Comparison of ENCODE assay signal across 13 mouse cellular contexts in genomic region chr1:46864175-46864885, GRCm38 (mm10). TPM values are rescaled to one million over a fixed set of nuclear protein-coding genes. Genes with fewer than 3 reads are reported as not detected.
DNase-seq lines count a peak whose midpoint lies in the region; ATAC-seq and TF ChIP-seq lines count a peak whose summit lies in the region.
"Had no signal": no experiment of that assay in that cellular context is flagged by ENCODE, and none has a peak within 500 bp of the region (broad histone marks: within the 10 kb centered on the region; RNA-seq: fewer than 3 reads in every experiment).

No protein-coding gene starts in this region.

- TF ChIP-seq POLR2A in thymus, adult 2 months (IDR thresholded peaks at IDR 0.05; ENCODE audit: control insufficient read depth, extremely low read depth, insufficient read depth, low read length, poor library complexity): no peak

- ATAC-seq in heart, embryonic 12.5 days (ENCODE audit: insufficient number of reproducible peaks, low FRiP score): no peak
- ATAC-seq in activated CD4-positive, CD25-positive, alpha-beta regulatory T cell, adult 4 months: peak; percentile 89
- 0 out of 2 replicates have a peak, but pooled peaks have one; percentile 30 for ATAC-seq in neutrophil, adult 5-6 weeks (ENCODE audit: extremely low read depth, insufficient number of reproducible peaks, low FRiP score, poor library complexity, severe bottlenecking)
- ATAC-seq in midbrain, embryonic 11.5 days (ENCODE audit: low FRiP score): no peak
- ATAC-seq: liver, embryonic 12.5 days had no signal

- WGBS in heart, embryonic 12.5 days: 73% methylated on average over 7 of the region's 7 CpGs
- 75% methylated on average over 7 of the region's 7 CpGs for WGBS in thymus, adult 2 months
- 90% methylated on average over 7 of the region's 7 CpGs for WGBS in midbrain, embryonic 11.5 days

- no peak overlapping the region for H3K9ac ChIP-seq in heart, embryonic 12.5 days
- no peak overlapping the region for H3K9ac ChIP-seq in midbrain, embryonic 11.5 days (ENCODE audit: low read length)
- H3K9ac ChIP-seq: liver, embryonic 12.5 days; neural tube, embryonic 15.5 days had no signal

- H3K4me3 ChIP-seq in heart, embryonic 12.5 days: no peak overlapping the region
- H3K4me3 ChIP-seq in thymus, adult 2 months (ENCODE audit: control insufficient read depth, insufficient read depth, low read length): no peak overlapping the region
- no peak overlapping the region for H3K4me3 ChIP-seq in midbrain, embryonic 11.5 days (ENCODE audit: low read depth, low read length)
- H3K4me3 ChIP-seq: liver, embryonic 12.5 days; midbrain, embryonic 10.5 days; neural tube, embryonic 15.5 days had no signal

- H3K9me3 ChIP-seq in heart, embryonic 12.5 days (replicated peaks): no peaks in the 10 kb centered on the region
- no peaks in the 10 kb centered on the region for H3K9me3 ChIP-seq in midbrain, embryonic 11.5 days (ENCODE audit: control insufficient read depth, low read length)
- H3K9me3 ChIP-seq: G1E; liver, embryonic 12.5 days; midbrain, embryonic 10.5 days; neural tube, embryonic 15.5 days had no signal

- no peak overlapping the region for H3K27ac ChIP-seq in heart, embryonic 12.5 days (ENCODE audit: poor library complexity, severe bottlenecking)
- H3K27ac ChIP-seq in thymus, adult 2 months (ENCODE audit: control insufficient read depth, insufficient read depth, low read length): no peak overlapping the region
- no peak overlapping the region for H3K27ac ChIP-seq in midbrain, embryonic 11.5 days (ENCODE audit: low read depth, low read length)
- H3K27ac ChIP-seq: liver, embryonic 12.5 days; midbrain, embryonic 10.5 days; neural tube, embryonic 15.5 days had no signal

- H3K4me2 ChIP-seq in heart, embryonic 12.5 days: no peak overlapping the region
- H3K4me2 ChIP-seq in midbrain, embryonic 11.5 days: no peak overlapping the region
- H3K4me2 ChIP-seq: liver, embryonic 12.5 days; neural tube, embryonic 15.5 days had no signal

- peaks cover 10% of the 10 kb centered on the region for H3K4me1 ChIP-seq in heart, embryonic 12.5 days (replicated peaks)
- no peaks in the 10 kb centered on the region for H3K4me1 ChIP-seq in thymus, adult 2 months (replicated peaks; ENCODE audit: control insufficient read depth, insufficient read depth, low read length)
- no peaks in the 10 kb centered on the region for H3K4me1 ChIP-seq in midbrain, embryonic 11.5 days (ENCODE audit: control insufficient read depth, insufficient read depth, low read length)
- H3K4me1 ChIP-seq: liver, embryonic 12.5 days; midbrain, embryonic 10.5 days; neural tube, embryonic 15.5 days had no signal

- DNase-seq in heart, postnatal 4 days: peak; percentile 33
- peak; percentile 83 for DNase-seq in kidney, adult 9 months
- DNase-seq in thymus, adult 2 months: no peak
- DNase-seq in midbrain, embryonic 11.5 days (ENCODE audit: low spot score, missing footprints): no peak
- DNase-seq: adrenal gland, postnatal 14 days; cerebellum, adult 8-10 months had no signal

- no peaks in the 10 kb centered on the region for H3K36me3 ChIP-seq in heart, embryonic 12.5 days
- no peaks in the 10 kb centered on the region for H3K36me3 ChIP-seq in thymus, adult 2 months (ENCODE audit: control insufficient read depth, insufficient read depth, low read length)
- no peaks in the 10 kb centered on the region for H3K36me3 ChIP-seq in midbrain, embryonic 11.5 days (ENCODE audit: control insufficient read depth, insufficient read depth, low read length)
- H3K36me3 ChIP-seq: G1E; liver, embryonic 12.5 days; midbrain, embryonic 10.5 days; neural tube, embryonic 15.5 days had no signal

- H3K27me3 ChIP-seq in heart, embryonic 12.5 days (replicated peaks): no peaks in the 10 kb centered on the region
- no peaks in the 10 kb centered on the region for H3K27me3 ChIP-seq in thymus, adult 2 months (ENCODE audit: control insufficient read depth, insufficient read depth, low read length)
- no peaks in the 10 kb centered on the region for H3K27me3 ChIP-seq in midbrain, embryonic 11.5 days (ENCODE audit: control insufficient read depth, insufficient read depth, low read length)
- H3K27me3 ChIP-seq: liver, embryonic 12.5 days; neural tube, embryonic 15.5 days had no signal

- TF ChIP-seq CTCF in thymus, adult 2 months (IDR thresholded peaks at IDR 0.05; ENCODE audit: borderline replicate concordance, control insufficient read depth, extremely low read depth, insufficient read depth, low read length, poor library complexity): no peak

RNA-seq across cellular contexts. Expression of gene Slc39a10, which starts 28.3 kb away (rescaled TPM):
- total RNA-seq in heart, postnatal 4 days (2021): 10 to 100 TPM; 21.1 to 25.3 TPM
- 38.7 and 41.8 TPM in 2 replicates for polyA plus RNA-seq in heart, embryonic 12.5 days (2016; fragmentation: Nextera tagmentation; extraction: Ambion mirVana)
- 10 to 100 TPM; 12.8 to 13.1 TPM for polyA plus RNA-seq in activated CD4-positive, CD25-positive, alpha-beta regulatory T cell, adult 4 months (2017; shearing (Covaris generic))
- total RNA-seq in neutrophil, adult 5-6 weeks (2017): 9.9 and 17.2 TPM in 2 replicates
- polyA plus RNA-seq in thymus, adult 2 months (2012; rRNA removed): 9.1 and 10.1 TPM in 2 replicates
- polyA plus RNA-seq in midbrain, embryonic 11.5 days (2014; fragmentation: Nextera tagmentation; extraction: Ambion mirVana): 84.7 and 93.5 TPM in 2 replicates

Comparison
In these comparisons a context has a peak if more than half of its experiments do, and no peak if none do; other contexts are left out.
1. DNase-seq: peak in heart, postnatal 4 days (single experiment) and kidney, adult 9 months (single experiment); none in thymus, adult 2 months (single experiment) and midbrain, embryonic 11.5 days (single experiment).
2. ATAC-seq: peak in activated CD4-positive, CD25-positive, alpha-beta regulatory T cell, adult 4 months (single experiment) and neutrophil, adult 5-6 weeks (single experiment); none in heart, embryonic 12.5 days (single experiment) and midbrain, embryonic 11.5 days (single experiment).